Mouse (Mus musculus) bone marrow macrophage, adult 2 months (primary cell): Measurements from ENCODE around the gene Art3.

Source experiments
- CTCF ChIP-seq: IDR thresholded peaks from 2 replicates; pipeline ENCODE4 v1.5.1; 2012; ENCODE audit warnings: low read depth, mild to moderate bottlenecking, low read length, moderate library complexity
- POLR2A ChIP-seq: IDR thresholded peaks from 2 replicates; pipeline ENCODE4 v1.6.1; 2012; ENCODE audit warnings: mild to moderate bottlenecking, low read depth, low read length, borderline replicate concordance

GRCm38 (mm10) chr5:92386102-92386501 is 54.5 kb downstream of the Art3 start:
- TF ChIP-seq CTCF (no peak), POLR2A (no peak)
